Mouse (Mus musculus) megakaryocyte, embryonic 14.5 days (primary cell): ENCODE measurements at regions not wholly inside any gene's neighbourhood (a gene's known extent, or its start where the extent isn't known, plus 50 kb on each side); places are given as distances from the start of the nearest gene placed in this dataset.

Experiments used
- H3K27me3 ChIP-seq: replicated peaks from 2 replicates; pipeline ENCODE3; 2012; ENCODE audit warnings: inconsistent platforms
- H3K36me3 ChIP-seq: replicated peaks from 2 replicates; pipeline ENCODE3; 2012; ENCODE audit warnings: low read length, inconsistent platforms, mixed read lengths
- H3K4me1 ChIP-seq: 2 replicates; pipeline ENCODE4 v1.6.1; 2012; ENCODE audit warnings: inconsistent platforms
- H3K4me3 ChIP-seq: replicated peaks from 2 replicates; pipeline ENCODE3; 2012; ENCODE audit warnings: moderate library complexity, mild to moderate bottlenecking, inconsistent platforms
- H3K9me3 ChIP-seq: 2 replicates; pipeline ENCODE4 v1.6.1; 2012; ENCODE audit warnings: inconsistent platforms
- FLI1 ChIP-seq: IDR thresholded peaks from 2 replicates; pipeline ENCODE4 v1.6.1; 2012; ENCODE audit warnings: low read length, inconsistent platforms, mixed read lengths
- GATA1 ChIP-seq: IDR thresholded peaks from 3 replicates; pipeline ENCODE4 v1.6.1; 2012; ENCODE audit warnings: mixed read lengths, low read length, inconsistent platforms, borderline replicate concordance

DNA sequence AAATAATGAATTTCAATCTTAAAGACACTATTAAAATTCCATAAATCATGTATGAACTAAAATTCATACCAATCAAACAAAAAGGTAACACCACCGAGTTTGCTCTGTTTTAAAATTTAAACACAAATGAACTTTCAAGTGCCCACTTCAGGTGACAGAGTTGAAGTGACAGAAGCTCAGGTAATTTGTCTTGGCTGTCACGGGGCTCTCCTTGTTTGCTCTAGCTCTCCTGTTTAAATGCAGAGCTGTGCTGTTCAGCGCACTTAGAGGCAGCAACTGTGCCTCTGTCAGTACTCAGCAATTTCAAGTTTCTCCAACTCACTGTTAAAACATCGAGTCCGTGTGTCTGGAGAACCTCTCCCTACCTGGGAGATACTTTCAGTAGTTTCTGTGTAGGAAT, 193.8 kb upstream of the Zfp507 start:
- TF ChIP-seq FLI1 (no peak), GATA1 (no peak)

DNA sequence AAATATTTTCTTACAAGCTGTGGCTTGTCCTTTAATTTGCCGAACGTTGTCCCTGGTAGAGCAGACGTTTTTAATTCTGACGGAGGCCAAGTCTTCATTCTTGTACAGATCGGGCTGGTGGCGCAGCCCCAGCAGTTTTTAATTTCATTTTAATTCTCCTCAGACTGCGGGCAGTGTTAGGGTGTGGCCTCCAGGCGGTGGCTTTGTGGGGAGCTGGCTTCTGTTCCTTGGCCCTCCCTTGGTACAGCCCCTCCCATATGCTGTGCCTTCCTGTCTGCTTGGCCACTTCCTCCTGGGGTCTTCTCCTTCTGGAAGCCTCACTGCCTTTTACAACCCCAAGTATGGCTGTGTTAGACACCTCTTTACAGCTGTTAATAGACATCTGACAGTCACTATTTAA, 189.7 kb upstream of the Zfp507 start:
- Histone ChIP-seq H3K27me3 (no peaks in the 10 kb centered on the region), H3K4me3 (no peak overlapping the region), H3K36me3 (no peaks in the 10 kb centered on the region), H3K4me1 (peaks cover 7% of the 10 kb centered on the region), H3K9me3 (peaks cover 35% of the 10 kb centered on the region)
- TF ChIP-seq FLI1 (no peak), GATA1 (no peak)

More for the DNA sequence above, 193.8 kb upstream of the Zfp507 start:
- Histone ChIP-seq H3K36me3 (no peaks in the 10 kb centered on the region), H3K4me3 (no peak overlapping the region), H3K9me3 (peaks cover 23% of the 10 kb centered on the region), H3K27me3 (no peaks in the 10 kb centered on the region), H3K4me1 (no peaks in the 10 kb centered on the region; the same call in 1 of the 2 replicates)

DNA sequence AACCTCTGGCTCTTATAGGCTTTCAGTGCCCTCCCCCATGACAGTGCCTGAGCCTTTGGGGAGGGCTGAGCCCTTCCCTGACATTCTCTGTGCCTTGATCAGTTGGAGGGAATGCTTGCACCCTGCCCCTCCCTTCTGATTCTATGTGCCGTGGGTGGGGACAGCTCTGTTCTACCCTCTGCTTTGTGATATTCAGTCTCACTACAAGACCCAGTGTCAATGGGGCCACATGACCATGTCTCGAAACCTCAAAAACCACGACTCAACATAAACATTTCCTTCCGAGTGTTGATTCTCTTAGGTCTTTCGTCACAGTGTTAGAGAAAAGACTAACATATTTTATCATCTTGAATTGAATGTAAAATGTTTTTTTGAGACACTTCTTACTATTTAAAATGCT, 188.3 kb upstream of the Zfp507 start:
- peaks cover 7% of the 10 kb centered on the region for H3K4me1 ChIP-seq
- H3K27me3 ChIP-seq = no peaks in the 10 kb centered on the region
- H3K36me3 ChIP-seq = no peaks in the 10 kb centered on the region
- TF ChIP-seq FLI1 (no peak), GATA1 (no peak)
- peaks cover 39% of the 10 kb centered on the region for H3K9me3 ChIP-seq
- H3K4me3 ChIP-seq = peak overlapping the region; percentile 28

DNA sequence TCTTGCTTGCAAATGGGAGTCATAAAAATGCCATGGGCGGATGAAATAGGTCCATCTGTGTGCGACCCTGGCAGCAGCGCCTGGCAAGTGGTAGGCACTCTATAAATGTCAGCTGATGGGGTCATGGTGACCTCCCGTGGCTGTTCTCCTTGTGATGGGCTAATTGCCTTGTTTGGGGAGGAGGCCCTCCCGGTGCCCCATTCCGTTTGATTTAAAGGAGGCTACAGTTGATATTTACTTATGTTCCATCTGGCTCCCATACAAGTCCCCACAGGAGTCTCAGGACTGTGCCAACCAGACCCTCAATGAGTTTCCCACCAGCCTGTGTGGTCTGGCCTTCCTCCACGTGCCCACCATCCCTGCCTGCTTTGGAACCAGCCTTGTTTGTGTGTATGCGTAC, 186.7 kb upstream of the Zfp507 start:
- H3K9me3 ChIP-seq = peaks cover 40% of the 10 kb centered on the region
- H3K4me3 ChIP-seq = no peak overlapping the region
- no peaks in the 10 kb centered on the region for H3K36me3 ChIP-seq
- no peaks in the 10 kb centered on the region for H3K27me3 ChIP-seq
- H3K4me1 ChIP-seq = peaks cover 7% of the 10 kb centered on the region
- TF ChIP-seq FLI1 (no peak), GATA1 (no peak)

DNA sequence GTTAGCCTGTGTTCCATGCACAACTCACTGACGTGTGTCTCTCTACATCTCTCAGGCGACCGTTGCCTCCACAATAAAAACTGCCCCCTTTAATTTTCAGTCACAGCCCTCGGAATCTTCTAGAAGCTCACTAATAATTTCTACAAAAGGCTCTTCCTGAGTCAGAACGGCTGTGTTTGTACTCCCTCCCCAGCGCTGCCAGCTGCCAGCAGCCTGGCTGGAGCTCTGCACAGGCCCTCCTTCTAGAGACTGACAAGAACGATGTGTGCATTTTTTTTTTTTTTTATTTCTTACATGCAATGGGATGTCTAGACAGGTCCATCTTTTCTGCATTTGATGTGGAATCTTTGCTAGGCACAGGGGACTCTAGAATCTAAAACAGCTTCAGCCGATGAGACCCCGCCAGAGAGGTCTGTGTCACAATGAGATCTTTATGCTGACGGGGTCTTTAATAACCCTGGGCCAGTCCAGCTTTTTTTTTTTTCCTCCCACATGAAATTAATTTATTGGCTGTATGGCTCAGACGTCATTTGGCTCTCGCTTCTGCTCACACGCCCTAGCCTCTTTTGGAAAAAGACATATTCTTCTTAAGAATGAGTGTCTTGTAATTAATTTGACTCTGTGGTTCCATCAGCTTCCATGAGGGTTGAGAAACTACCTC, 185.8 kb upstream of the Zfp507 start:
- Histone ChIP-seq H3K27me3 (no peaks in the 10 kb centered on the region), H3K4me3 (no peak overlapping the region), H3K9me3 (peaks cover 36% of the 10 kb centered on the region), H3K36me3 (no peaks in the 10 kb centered on the region), H3K4me1 (peaks cover 7% of the 10 kb centered on the region)
- TF ChIP-seq FLI1 (no peak), GATA1 (no peak)

DNA sequence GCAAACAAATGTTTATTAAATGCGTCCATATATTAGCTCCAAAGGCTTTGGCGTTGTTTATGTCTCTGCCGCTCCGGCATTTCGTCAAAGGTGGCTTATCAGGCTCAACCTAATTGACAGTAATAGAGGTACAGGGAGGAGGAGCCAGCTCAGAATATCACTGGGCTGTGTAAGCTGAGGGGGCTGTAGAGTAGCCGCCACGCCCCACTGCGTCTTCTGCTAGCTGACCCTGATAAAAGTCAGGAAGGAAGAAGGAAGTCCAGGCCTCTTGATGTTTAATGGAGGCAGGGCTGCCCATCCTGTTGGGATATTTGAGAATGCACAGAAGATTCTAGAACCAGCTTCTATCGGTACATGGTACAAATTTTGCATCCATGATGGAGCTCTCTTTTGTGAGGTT, 175.2 kb upstream of the Zfp507 start:
- Histone ChIP-seq H3K4me1 (no peaks in the 10 kb centered on the region), H3K4me3 (no peak overlapping the region), H3K27me3 (no peaks in the 10 kb centered on the region), H3K9me3 (peaks cover 18% of the 10 kb centered on the region), H3K36me3 (no peaks in the 10 kb centered on the region)
- no peak for TF ChIP-seq FLI1
- TF ChIP-seq GATA1 = no peak

DNA sequence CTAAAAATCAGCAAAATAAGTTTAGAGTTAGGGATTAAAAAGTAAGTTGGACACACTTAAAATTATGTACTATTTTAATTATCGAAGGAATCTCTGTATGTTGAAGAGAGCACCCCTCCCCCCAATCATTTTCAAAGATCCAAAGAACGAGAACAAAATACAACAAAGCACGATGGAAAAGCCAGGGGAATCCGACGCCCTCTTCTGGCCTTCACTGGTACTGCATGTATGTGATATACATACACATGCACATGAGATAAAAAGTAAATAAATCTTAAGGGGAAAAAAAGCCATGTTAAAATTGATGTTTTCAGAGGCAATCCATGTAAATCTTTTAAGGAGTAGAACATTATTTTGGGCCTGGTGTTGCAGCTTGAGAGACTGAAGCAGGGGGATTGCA, 155.9 kb upstream of the Zfp507 start:
- Histone ChIP-seq H3K9me3 (peaks cover 52% of the 10 kb centered on the region), H3K36me3 (no peaks in the 10 kb centered on the region), H3K4me1 (no peaks in the 10 kb centered on the region), H3K4me3 (no peak overlapping the region), H3K27me3 (no peaks in the 10 kb centered on the region)
- TF ChIP-seq GATA1 (no peak), FLI1 (no peak)

DNA sequence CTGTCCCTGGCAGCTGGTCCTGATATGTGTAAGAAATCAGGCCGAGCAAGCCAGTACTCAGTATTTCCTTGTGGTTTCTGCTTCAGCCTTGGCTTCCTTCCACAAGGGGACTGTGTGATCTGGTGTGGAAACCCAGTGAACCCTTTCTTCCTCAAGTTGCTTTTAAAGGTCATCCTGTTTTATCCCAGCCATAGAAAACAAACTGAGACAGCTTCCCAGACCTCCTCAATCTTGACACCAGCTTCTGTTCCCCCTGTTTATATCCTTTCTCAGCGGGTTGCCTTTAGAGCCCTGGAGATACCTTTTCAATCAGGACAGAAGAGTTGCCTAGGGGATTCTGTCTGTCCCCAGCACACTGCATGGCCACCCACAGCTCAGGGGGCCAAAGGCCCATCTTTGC, 155.2 kb upstream of the Zfp507 start:
- Histone ChIP-seq H3K4me3 (no peak overlapping the region), H3K27me3 (no peaks in the 10 kb centered on the region), H3K4me1 (no peaks in the 10 kb centered on the region), H3K36me3 (no peaks in the 10 kb centered on the region), H3K9me3 (peaks cover 59% of the 10 kb centered on the region)
- TF ChIP-seq GATA1 = no peak
- TF ChIP-seq FLI1 = no peak

DNA sequence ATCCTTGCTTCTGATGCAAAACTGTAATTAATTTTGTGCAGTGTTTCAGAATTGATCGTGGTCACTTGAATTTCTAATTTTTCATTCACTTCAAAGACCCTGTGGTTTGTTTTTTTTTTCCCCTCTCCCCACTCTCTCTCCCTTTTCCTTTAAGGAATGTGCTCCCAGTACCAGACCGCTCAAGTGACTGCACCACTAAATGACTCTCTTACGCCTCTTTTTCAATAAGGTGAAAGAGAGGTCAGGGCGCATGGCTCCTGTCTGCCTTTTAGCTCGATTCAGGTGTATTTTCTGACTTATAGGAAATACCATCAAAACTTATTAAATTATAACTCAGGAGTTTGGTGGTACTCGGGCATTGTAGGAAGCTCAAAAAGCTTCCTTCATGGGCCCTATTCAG, 146.0 kb upstream of the Zfp507 start:
- H3K4me3 ChIP-seq = no peak overlapping the region
- H3K9me3 ChIP-seq = peaks cover 32% of the 10 kb centered on the region

DNA sequence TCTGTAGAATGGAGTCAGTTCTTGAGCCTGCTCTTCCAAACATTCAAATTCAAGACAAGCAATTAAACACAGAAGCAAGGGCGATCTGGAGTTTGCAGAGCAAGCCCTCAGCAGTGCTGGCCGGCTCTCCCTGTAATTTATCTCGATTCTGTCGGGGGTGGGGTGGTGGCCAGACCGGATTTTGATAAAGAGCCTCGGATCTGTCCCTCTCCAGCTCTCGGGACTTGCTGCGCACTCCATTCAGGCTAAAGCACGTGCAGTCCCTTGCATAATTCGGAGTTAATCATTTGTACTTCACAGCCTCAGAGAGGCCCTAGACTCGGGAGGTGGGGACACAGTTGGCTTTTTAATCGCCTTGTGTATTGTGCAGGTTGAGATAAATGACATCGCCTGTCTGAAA, 145.6 kb upstream of the Zfp507 start:
- TF ChIP-seq GATA1 = no peak
- no peak for TF ChIP-seq FLI1
- H3K9me3 ChIP-seq = peaks cover 31% of the 10 kb centered on the region

More for the DNA sequence above, 146.0 kb upstream of the Zfp507 start:
- Histone ChIP-seq H3K36me3 (no peaks in the 10 kb centered on the region), H3K4me1 (no peaks in the 10 kb centered on the region), H3K27me3 (no peaks in the 10 kb centered on the region)
- no peak for TF ChIP-seq GATA1
- TF ChIP-seq FLI1 = no peak

More for the DNA sequence above, 145.6 kb upstream of the Zfp507 start:
- no peaks in the 10 kb centered on the region for H3K36me3 ChIP-seq
- H3K27me3 ChIP-seq = no peaks in the 10 kb centered on the region
- H3K4me3 ChIP-seq = no peak overlapping the region
- no peaks in the 10 kb centered on the region for H3K4me1 ChIP-seq
